Comparison of ENCODE assay signal across 8 mouse cellular contexts in the genomic region with DNA sequence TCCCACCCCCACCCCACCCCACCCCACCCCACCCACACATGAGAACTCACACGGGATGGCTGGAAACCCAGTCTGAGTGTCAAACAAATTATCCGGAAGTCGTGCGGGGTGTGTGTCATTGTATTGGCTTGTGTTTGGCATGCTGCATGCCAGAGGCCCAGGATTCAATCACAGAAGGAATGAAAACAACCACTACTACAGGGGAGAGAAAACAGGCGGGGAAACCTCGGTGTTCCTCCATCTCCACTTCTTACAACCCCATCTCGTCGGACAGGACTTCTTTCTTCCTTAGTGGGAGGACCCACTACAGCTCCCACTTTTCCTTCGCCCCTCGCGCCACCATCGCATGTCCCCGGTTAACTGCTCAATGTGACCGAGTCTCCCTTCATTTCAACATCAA. TPM values are rescaled to one million over a fixed set of nuclear protein-coding genes. Genes with fewer than 3 reads are reported as not detected.
DNase-seq lines count a peak whose midpoint lies in the region; ATAC-seq and TF ChIP-seq lines count a peak whose summit lies in the region.

No protein-coding gene starts in this region.

- peak overlapping the region; percentile 90 for H3K9ac ChIP-seq in liver, adult 2 months (ENCODE audit: low read depth, low read length)
- H3K9ac ChIP-seq in heart, embryonic 13.5 days: peak overlapping the region; percentile 95
- H3K9ac ChIP-seq in liver, embryonic 15.5 days: peak overlapping the region; percentile 79
- peak overlapping the region; percentile 70 for H3K9ac ChIP-seq in stomach, embryonic 14.5 days (replicated peaks; ENCODE audit: low read depth, low read length)

- no peak for TF ChIP-seq CTCF in liver, adult 2 months (IDR thresholded peaks at IDR 0.05; ENCODE audit: low read depth, low read length)
- no peak for TF ChIP-seq CTCF in bone marrow macrophage, adult 2 months (IDR thresholded peaks at IDR 0.05; ENCODE audit: low read depth, low read length)

- H3K79me2 ChIP-seq in liver, adult 2 months (ENCODE audit: control insufficient read depth, insufficient read depth, low read length): peaks cover 9% of the 10 kb centered on the region; the same call in 1 of the 2 replicates

- H3K36me3 ChIP-seq in liver, adult 2 months (ENCODE audit: control insufficient read depth, insufficient read depth, low read length): peaks cover 3% of the 10 kb centered on the region; the same call in 1 of the 2 replicates
- peaks cover 33% of the 10 kb centered on the region for H3K36me3 ChIP-seq in heart, embryonic 13.5 days
- no peaks in the 10 kb centered on the region for H3K36me3 ChIP-seq in liver, embryonic 15.5 days (replicated peaks)
- H3K36me3 ChIP-seq in stomach, embryonic 14.5 days (ENCODE audit: control insufficient read depth, insufficient read depth, low read length): peaks cover 15% of the 10 kb centered on the region

- H3K4me2 ChIP-seq in heart, embryonic 13.5 days: peak overlapping the region; percentile 88
- peak overlapping the region; percentile 92 for H3K4me2 ChIP-seq in liver, embryonic 15.5 days
- peak overlapping the region; percentile 54 for H3K4me2 ChIP-seq in stomach, embryonic 14.5 days (replicated peaks; ENCODE audit: low read depth, low read length)

- peaks cover 12% of the 10 kb centered on the region for H3K4me1 ChIP-seq in liver, adult 2 months (ENCODE audit: control insufficient read depth, insufficient read depth, low read length)
- peaks cover 10% of the 10 kb centered on the region for H3K4me1 ChIP-seq in bone marrow macrophage, adult 2 months (ENCODE audit: control insufficient read depth, insufficient read depth, low read length)
- H3K4me1 ChIP-seq in heart, embryonic 13.5 days: peaks cover 27% of the 10 kb centered on the region
- H3K4me1 ChIP-seq in liver, embryonic 15.5 days (replicated peaks): peaks cover 30% of the 10 kb centered on the region
- H3K4me1 ChIP-seq in stomach, embryonic 14.5 days (ENCODE audit: control insufficient read depth, insufficient read depth, low read length): peaks cover 9% of the 10 kb centered on the region

- intact Hi-C loops in gastrocnemius, postnatal 14 days (cut with DNase I; ENCODE audit: low total_unique reads): no loop called here

- DNase-seq in liver, adult 2 months (ENCODE audit: extremely low read depth, low read depth, low spot score): peak; percentile 46
- no peak for DNase-seq in liver
- DNase-seq in gastrocnemius, postnatal 14 days: no peak
- no peak for DNase-seq in spleen, adult 18-20 months

- peak overlapping the region; percentile 87 for H3K4me3 ChIP-seq in liver, adult 2 months (ENCODE audit: insufficient read depth, low read depth, low read length)
- H3K4me3 ChIP-seq in bone marrow macrophage, adult 2 months (ENCODE audit: insufficient read depth, low read length): peak overlapping the region; percentile 98
- peak overlapping the region; percentile 87 for H3K4me3 ChIP-seq in heart, embryonic 13.5 days
- H3K4me3 ChIP-seq in liver, embryonic 15.5 days (replicated peaks): peak overlapping the region; percentile 86
- H3K4me3 ChIP-seq in stomach, embryonic 14.5 days (ENCODE audit: low read depth, low read length): peak overlapping the region; percentile 53

- H3K27me3 ChIP-seq in liver, adult 2 months (ENCODE audit: control insufficient read depth, insufficient read depth, low read length): no peaks in the 10 kb centered on the region
- H3K27me3 ChIP-seq in heart, embryonic 13.5 days (replicated peaks): no peaks in the 10 kb centered on the region
- H3K27me3 ChIP-seq in liver, embryonic 15.5 days: no peaks in the 10 kb centered on the region
- H3K27me3 ChIP-seq in stomach, embryonic 14.5 days (ENCODE audit: control insufficient read depth, insufficient read depth, low read length): no peaks in the 10 kb centered on the region

- WGBS in liver, adult 2 months: 0% methylated on average over 14 of the region's 14 CpGs
- under 1% methylated on average over 14 of the region's 14 CpGs for WGBS in heart, embryonic 13.5 days
- WGBS in liver, embryonic 15.5 days (ENCODE audit: insufficient replicate concordance): under 1% methylated on average over 14 of the region's 14 CpGs
- under 1% methylated on average over 14 of the region's 14 CpGs for WGBS in stomach, embryonic 14.5 days

- no peak for TF ChIP-seq POLR2A in liver, adult 2 months (IDR thresholded peaks at IDR 0.05; ENCODE audit: extremely low read depth, insufficient read depth, low read length)
- no peak for TF ChIP-seq POLR2A in bone marrow macrophage, adult 2 months (IDR thresholded peaks at IDR 0.05; ENCODE audit: borderline replicate concordance, low read depth, low read length)

- ATAC-seq in heart, embryonic 13.5 days (ENCODE audit: extremely low read depth, insufficient number of reproducible peaks, low FRiP score, low TSS enrichment): no peak
- no peak for ATAC-seq in liver, embryonic 15.5 days (ENCODE audit: insufficient read depth)
- ATAC-seq in stomach, embryonic 14.5 days (ENCODE audit: insufficient number of reproducible peaks, insufficient read depth, low FRiP score, low read depth): no peak

- peak overlapping the region; percentile 88 for H3K27ac ChIP-seq in liver, adult 2 months (replicated peaks; ENCODE audit: insufficient read depth, low read depth, low read length)
- H3K27ac ChIP-seq in bone marrow macrophage, adult 2 months (ENCODE audit: insufficient read depth, low read depth, low read length): 0 out of 2 replicates have a peak overlapping the region, but pooled peaks have one; percentile 72
- peak overlapping the region; percentile 97 for H3K27ac ChIP-seq in heart, embryonic 13.5 days (replicated peaks)
- H3K27ac ChIP-seq in liver, embryonic 15.5 days (replicated peaks): peak overlapping the region; percentile 83; the same call in 1 of the 2 replicates
- peak overlapping the region; percentile 96 for H3K27ac ChIP-seq in stomach, embryonic 14.5 days (ENCODE audit: low read length)

- no peaks in the 10 kb centered on the region for H3K9me3 ChIP-seq in heart, embryonic 13.5 days
- H3K9me3 ChIP-seq in liver, embryonic 15.5 days (replicated peaks): no peaks in the 10 kb centered on the region
- H3K9me3 ChIP-seq in stomach, embryonic 14.5 days (ENCODE audit: control insufficient read depth, low read depth, low read length): no peaks in the 10 kb centered on the region

RNA-seq across cellular contexts. Expression of a gene that starts 0.9 kb away (rescaled TPM):
- total RNA-seq in liver, adult 2 months (2014; rRNA removed): 24.3 and 28.8 TPM in 2 replicates
- 21.3 and 32.4 TPM in 2 replicates for polyA plus RNA-seq in liver, adult 2 months (2012; rRNA removed)
- 22.0 and 25.7 TPM in 2 replicates for polyA plus RNA-seq in bone marrow macrophage, adult 2 months (2012; ENCODE audit: insufficient read depth, insufficient read length, missing spikeins)
- polyA plus RNA-seq in heart, embryonic 13.5 days (2015; fragmentation: Nextera tagmentation; extraction: Ambion mirVana): 13.5 and 15.0 TPM in 2 replicates
- 4.7 and 4.8 TPM in 2 replicates for polyA plus RNA-seq in liver, embryonic 15.5 days (2015; fragmentation: Nextera tagmentation; extraction: Ambion mirVana)
- 5.1 and 8.8 TPM in 2 replicates for polyA plus RNA-seq in stomach, embryonic 14.5 days (2014; fragmentation: Nextera tagmentation; extraction: Ambion mirVana)
- total RNA-seq in gastrocnemius, postnatal 14 days (2021): 10 to 100 TPM in 1 of 2 experiments, 1 to 10 TPM in 1; 4.4 to 11.3 TPM

RNA-seq across cellular contexts. Expression of a gene that starts 17.3 kb away (rescaled TPM):
- 49.9 and 99.4 TPM in 2 replicates for total RNA-seq in liver, adult 2 months (2014; rRNA removed)
- polyA plus RNA-seq in liver, adult 2 months (2012; rRNA removed): 151 and 183 TPM in 2 replicates
- polyA plus RNA-seq in bone marrow macrophage, adult 2 months (2012; ENCODE audit: insufficient read depth, insufficient read length, missing spikeins): 872 and 1,013 TPM in 2 replicates
- polyA plus RNA-seq in heart, embryonic 13.5 days (2015; fragmentation: Nextera tagmentation; extraction: Ambion mirVana): 1,584 and 1,655 TPM in 2 replicates
- polyA plus RNA-seq in liver, embryonic 15.5 days (2015; fragmentation: Nextera tagmentation; extraction: Ambion mirVana): 1,053 and 1,106 TPM in 2 replicates
- polyA plus RNA-seq in stomach, embryonic 14.5 days (2014; fragmentation: Nextera tagmentation; extraction: Ambion mirVana): 1,548 and 1,685 TPM in 2 replicates
- total RNA-seq in gastrocnemius, postnatal 14 days (2021): 10 to 100 TPM; 64.0 to 93.6 TPM

RNA-seq across cellular contexts. Expression of a gene that starts 18.8 kb away (rescaled TPM):
- under 0.01 and 0.13 TPM in 2 replicates for total RNA-seq in liver, adult 2 months (2014; rRNA removed)
- 0.18 and 0.45 TPM in 2 replicates for polyA plus RNA-seq in liver, adult 2 months (2012; rRNA removed)
- not detected in 2 replicates for polyA plus RNA-seq in bone marrow macrophage, adult 2 months (2012; ENCODE audit: insufficient read depth, insufficient read length, missing spikeins)
- 2.1 and 2.3 TPM in 2 replicates for polyA plus RNA-seq in heart, embryonic 13.5 days (2015; fragmentation: Nextera tagmentation; extraction: Ambion mirVana)
- polyA plus RNA-seq in liver, embryonic 15.5 days (2015; fragmentation: Nextera tagmentation; extraction: Ambion mirVana): 0.08 and 0.12 TPM in 2 replicates
- polyA plus RNA-seq in stomach, embryonic 14.5 days (2014; fragmentation: Nextera tagmentation; extraction: Ambion mirVana): 0.65 and 0.77 TPM in 2 replicates
- 1 to 10 TPM in 1 of 2 experiments, under 1 TPM in 1; 0.97 to 4.1 TPM for total RNA-seq in gastrocnemius, postnatal 14 days (2021)

RNA-seq across cellular contexts. Expression of a gene that starts 22.8 kb away (rescaled TPM):
- total RNA-seq in liver, adult 2 months (2014; rRNA removed): 0.94 and 1.8 TPM in 2 replicates
- polyA plus RNA-seq in liver, adult 2 months (2012; rRNA removed): 0.35 and 0.37 TPM in 2 replicates
- polyA plus RNA-seq in bone marrow macrophage, adult 2 months (2012; ENCODE audit: insufficient read depth, insufficient read length, missing spikeins): 9.8 and 11.8 TPM in 2 replicates
- 6.2 and 6.6 TPM in 2 replicates for polyA plus RNA-seq in heart, embryonic 13.5 days (2015; fragmentation: Nextera tagmentation; extraction: Ambion mirVana)
- polyA plus RNA-seq in liver, embryonic 15.5 days (2015; fragmentation: Nextera tagmentation; extraction: Ambion mirVana): 2.9 and 3.0 TPM in 2 replicates
- 8.1 and 9.9 TPM in 2 replicates for polyA plus RNA-seq in stomach, embryonic 14.5 days (2014; fragmentation: Nextera tagmentation; extraction: Ambion mirVana)
- total RNA-seq in gastrocnemius, postnatal 14 days (2021): 1 to 10 TPM; 1.1 to 2.0 TPM

RNA-seq across cellular contexts. Expression of a gene that starts 36.3 kb away (rescaled TPM):
- not detected in 2 replicates for total RNA-seq in liver, adult 2 months (2014; rRNA removed)
- polyA plus RNA-seq in liver, adult 2 months (2012; rRNA removed): 2.9 and 3.1 TPM in 2 replicates
- not detected in 2 replicates for polyA plus RNA-seq in bone marrow macrophage, adult 2 months (2012; ENCODE audit: insufficient read depth, insufficient read length, missing spikeins)
- polyA plus RNA-seq in heart, embryonic 13.5 days (2015; fragmentation: Nextera tagmentation; extraction: Ambion mirVana): not detected in 2 replicates
- polyA plus RNA-seq in liver, embryonic 15.5 days (2015; fragmentation: Nextera tagmentation; extraction: Ambion mirVana): not detected in 2 replicates
- not detected in 2 replicates for polyA plus RNA-seq in stomach, embryonic 14.5 days (2014; fragmentation: Nextera tagmentation; extraction: Ambion mirVana)
- total RNA-seq in gastrocnemius, postnatal 14 days (2021): not detected
